Mouse (Mus musculus): Measurements from ENCODE around the gene Ankrd36. TPM values are rescaled to one million over a fixed set of nuclear protein-coding genes. Genes with fewer than 3 reads are reported as not detected.

Gene Ankrd36
- total and polyA plus RNA-seq, 2 experiments: not detected

DNA sequence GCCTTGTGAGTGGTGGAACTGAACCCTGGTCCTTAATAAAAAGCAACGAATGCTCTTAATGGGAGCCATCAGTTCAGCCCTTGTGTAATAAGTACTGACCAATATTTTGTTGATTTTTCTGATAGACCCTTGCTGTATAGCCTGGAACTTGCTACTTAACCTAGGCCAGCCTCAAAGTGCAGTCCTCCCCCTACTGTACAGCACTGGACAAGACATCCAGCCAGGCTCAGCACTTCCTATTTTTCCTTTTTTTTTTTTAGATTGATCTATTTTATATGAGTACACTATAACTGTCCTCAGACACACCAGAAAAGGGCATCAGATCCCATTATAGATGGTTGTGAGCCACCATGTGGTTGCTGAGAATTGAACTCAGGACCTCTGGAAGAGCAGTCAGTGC is 133.9 kb downstream of the Ankrd36 start:
- Histone ChIP-seq H3K36me3 (ENCODE audit: control insufficient read depth, insufficient read depth, low read length) (no peaks in the 10 kb centered on the region; the same call in 1 of the 2 replicates), H3K79me2 (ENCODE audit: control insufficient read depth, insufficient read depth, low read length) (peaks cover 9% of the 10 kb centered on the region; the same call in 1 of the 2 replicates), H3K4me1 (ENCODE audit: control insufficient read depth, insufficient read depth, low read length) (peaks cover 14% of the 10 kb centered on the region), H3K27ac (replicated peaks; ENCODE audit: insufficient read depth, low read depth, low read length) (no peak overlapping the region), H3K9ac (ENCODE audit: low read depth, low read length) (no peak overlapping the region), H3K4me3 (ENCODE audit: insufficient read depth, low read depth, low read length) (no peak overlapping the region), H3K27me3 (ENCODE audit: control insufficient read depth, insufficient read depth, low read length) (no peaks in the 10 kb centered on the region)
- TF ChIP-seq POLR2A (IDR thresholded peaks at IDR 0.05; ENCODE audit: extremely low read depth, insufficient read depth, low read length): no peak
- no peak for TF ChIP-seq CTCF (IDR thresholded peaks at IDR 0.05; ENCODE audit: low read depth, low read length)
- no peak for DNase-seq (ENCODE audit: extremely low read depth, low read depth, low spot score)
- 73% methylated on average over 1 of the region's 1 CpGs for WGBS

DNA sequence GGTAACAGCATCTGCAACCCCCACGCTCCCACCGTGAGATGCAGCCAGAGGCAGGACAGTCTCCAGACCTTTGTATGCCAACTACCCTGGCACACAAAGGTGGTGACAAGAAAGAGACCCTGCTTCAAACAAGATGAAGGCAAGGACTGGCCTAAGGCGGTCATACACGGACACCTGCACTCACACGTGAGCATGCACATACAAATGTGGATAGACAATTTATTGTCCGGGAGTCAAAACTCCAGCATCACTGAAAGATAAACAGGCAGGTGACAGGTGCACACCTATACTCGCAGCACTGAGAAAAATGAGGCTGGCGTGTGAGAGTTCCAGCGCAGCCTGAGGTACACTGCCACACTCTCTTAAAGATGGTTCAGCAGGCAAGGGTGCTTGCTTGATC is 136.5 kb downstream of the Ankrd36 start:
- H3K36me3 ChIP-seq (ENCODE audit: control insufficient read depth, insufficient read depth, low read length): no peaks in the 10 kb centered on the region; the same call in 1 of the 2 replicates
- DNase-seq (ENCODE audit: extremely low read depth, low read depth, low spot score): no peak
- H3K27me3 ChIP-seq (ENCODE audit: control insufficient read depth, insufficient read depth, low read length): no peaks in the 10 kb centered on the region
- H3K79me2 ChIP-seq (ENCODE audit: control insufficient read depth, insufficient read depth, low read length): peaks cover 9% of the 10 kb centered on the region; the same call in 1 of the 2 replicates
- no peak overlapping the region for H3K9ac ChIP-seq (ENCODE audit: low read depth, low read length)
- TF ChIP-seq CTCF (IDR thresholded peaks at IDR 0.05; ENCODE audit: low read depth, low read length): no peak
- TF ChIP-seq POLR2A (IDR thresholded peaks at IDR 0.05; ENCODE audit: extremely low read depth, insufficient read depth, low read length): no peak
- H3K4me3 ChIP-seq (ENCODE audit: insufficient read depth, low read depth, low read length): no peak overlapping the region
- no peak overlapping the region for H3K27ac ChIP-seq (replicated peaks; ENCODE audit: insufficient read depth, low read depth, low read length)
- H3K4me1 ChIP-seq (ENCODE audit: control insufficient read depth, insufficient read depth, low read length): peaks cover 10% of the 10 kb centered on the region
- 92% methylated on average over 9 of the region's 9 CpGs for WGBS

DNA sequence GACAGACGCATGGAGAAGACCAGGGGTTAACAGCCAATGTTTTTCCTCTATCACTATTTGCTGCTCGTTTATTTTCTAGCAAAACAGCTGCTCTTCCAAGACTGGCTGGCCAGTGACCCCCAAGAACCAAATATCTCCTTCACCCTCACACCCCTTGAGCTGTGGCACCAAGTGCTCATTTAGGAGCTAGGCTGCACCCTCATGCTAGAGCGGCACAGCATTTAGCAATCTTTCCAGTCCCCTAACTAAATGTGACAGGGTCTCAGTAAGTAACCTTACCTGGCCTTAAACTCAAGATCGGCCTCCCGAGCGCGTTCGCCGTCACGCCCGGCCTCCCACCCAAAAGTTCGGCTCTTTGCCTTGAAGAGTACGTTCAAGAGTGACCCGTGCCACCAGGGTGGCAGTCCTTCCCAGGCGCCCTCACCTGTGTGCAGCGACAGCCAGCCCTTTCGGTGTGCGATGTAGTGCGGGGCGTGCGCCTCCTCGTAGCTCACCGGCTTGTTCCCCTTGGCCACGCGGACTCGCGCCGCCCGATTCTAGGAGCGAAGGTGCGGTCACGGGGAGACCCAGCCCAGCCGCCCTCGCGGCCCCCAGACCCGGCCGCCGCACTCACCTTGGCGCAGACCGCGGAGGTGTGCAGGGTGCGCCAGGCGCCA is 137.5 kb downstream of the Ankrd36 start:
- peak overlapping the region; percentile 54 for H3K27ac ChIP-seq (replicated peaks; ENCODE audit: insufficient read depth, low read depth, low read length)
- DNase-seq (ENCODE audit: extremely low read depth, low read depth, low spot score): peak; percentile 35

DNA sequence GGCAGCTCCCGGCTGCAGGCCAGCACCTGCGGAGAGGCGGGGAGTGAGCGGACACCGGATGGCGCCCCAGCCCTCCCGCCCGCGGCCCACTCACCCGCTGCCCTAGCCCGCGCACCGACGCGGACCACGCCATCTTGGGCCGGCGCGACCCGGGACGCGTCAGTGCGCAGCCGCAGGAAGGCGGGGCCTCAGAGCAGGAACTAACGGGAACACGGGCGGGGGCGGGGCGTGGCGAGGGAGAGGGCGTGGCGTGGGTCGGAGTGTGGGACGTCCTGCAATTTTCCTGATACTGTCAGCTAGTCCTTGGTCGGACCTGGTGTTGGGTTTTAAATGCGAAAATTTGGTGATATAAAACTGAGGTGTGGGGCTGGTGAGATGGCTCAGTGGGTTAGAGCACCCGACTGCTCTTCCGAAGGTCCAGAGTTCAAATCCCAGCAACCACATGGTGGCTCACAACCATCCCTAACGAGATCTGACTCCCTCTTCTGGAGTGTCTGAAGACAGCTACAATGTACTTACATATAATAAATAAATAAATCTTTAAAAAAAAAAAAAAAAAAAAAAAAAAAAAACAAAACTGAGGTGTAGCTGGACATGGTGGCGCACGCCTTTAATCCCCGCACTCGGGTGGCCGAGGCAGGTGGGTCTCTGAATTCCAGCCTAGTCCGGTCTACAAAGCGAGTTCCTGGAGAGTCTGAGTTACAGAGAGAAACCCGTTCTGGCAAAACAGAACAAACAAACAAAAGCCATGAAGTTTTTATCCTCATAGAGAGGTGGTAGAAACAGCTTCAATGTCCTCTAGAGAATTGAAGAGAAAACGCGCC is 138.3 kb downstream of the Ankrd36 start:
- Histone ChIP-seq H3K4me1 (ENCODE audit: control insufficient read depth, insufficient read depth, low read length) (peaks cover 5% of the 10 kb centered on the region), H3K27me3 (ENCODE audit: control insufficient read depth, insufficient read depth, low read length) (no peaks in the 10 kb centered on the region), H3K27ac (replicated peaks; ENCODE audit: insufficient read depth, low read depth, low read length) (peak overlapping the region; percentile 54), H3K4me3 (ENCODE audit: insufficient read depth, low read depth, low read length) (peak overlapping the region; percentile 76), H3K9ac (ENCODE audit: low read depth, low read length) (peak overlapping the region; percentile 81), H3K36me3 (ENCODE audit: control insufficient read depth, insufficient read depth, low read length) (no peaks in the 10 kb centered on the region; the same call in 1 of the 2 replicates), H3K79me2 (ENCODE audit: control insufficient read depth, insufficient read depth, low read length) (peaks cover 9% of the 10 kb centered on the region; the same call in 1 of the 2 replicates)
- no peak for TF ChIP-seq CTCF (IDR thresholded peaks at IDR 0.05; ENCODE audit: low read depth, low read length)
- peak; percentile 90 for TF ChIP-seq POLR2A (IDR thresholded peaks at IDR 0.05; ENCODE audit: extremely low read depth, insufficient read depth, low read length)
- WGBS: 17% methylated on average over 50 of the region's 50 CpGs
- DNase-seq (ENCODE audit: extremely low read depth, low read depth, low spot score): peak; percentile 69

More for the DNA sequence above, 137.5 kb downstream of the Ankrd36 start:
- H3K36me3 ChIP-seq (ENCODE audit: control insufficient read depth, insufficient read depth, low read length): no peaks in the 10 kb centered on the region; the same call in 1 of the 2 replicates
- 1% methylated on average over 43 of the region's 43 CpGs for WGBS
- H3K9ac ChIP-seq (ENCODE audit: low read depth, low read length): peak overlapping the region; percentile 81
- peaks cover 9% of the 10 kb centered on the region; the same call in 1 of the 2 replicates for H3K79me2 ChIP-seq (ENCODE audit: control insufficient read depth, insufficient read depth, low read length)
- TF ChIP-seq CTCF (IDR thresholded peaks at IDR 0.05; ENCODE audit: low read depth, low read length): no peak
- no peak for TF ChIP-seq POLR2A (IDR thresholded peaks at IDR 0.05; ENCODE audit: extremely low read depth, insufficient read depth, low read length)
- peak overlapping the region; percentile 76 for H3K4me3 ChIP-seq (ENCODE audit: insufficient read depth, low read depth, low read length)
- peaks cover 7% of the 10 kb centered on the region for H3K4me1 ChIP-seq (ENCODE audit: control insufficient read depth, insufficient read depth, low read length)
- H3K27me3 ChIP-seq (ENCODE audit: control insufficient read depth, insufficient read depth, low read length): no peaks in the 10 kb centered on the region

DNA sequence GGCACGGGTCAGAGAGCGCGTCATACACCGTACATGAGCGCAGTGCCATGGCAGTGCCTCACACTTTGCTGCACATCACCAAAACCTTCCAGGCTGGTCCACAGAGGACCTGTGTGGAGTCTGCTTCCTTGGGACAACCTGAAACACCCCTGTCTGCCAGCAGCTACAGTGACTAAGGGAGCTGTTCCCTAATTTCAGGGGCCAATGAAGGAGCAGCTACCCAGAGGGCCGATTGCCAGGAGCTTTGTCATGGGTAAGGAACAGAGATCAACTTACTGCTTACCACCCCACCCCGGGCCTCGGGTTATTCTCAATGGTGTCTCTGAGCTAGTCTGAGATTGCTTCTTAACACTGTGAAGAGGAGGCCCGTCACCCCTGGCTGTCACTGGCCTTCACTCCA is 145.7 kb downstream of the Ankrd36 start:
- Histone ChIP-seq H3K79me2 (ENCODE audit: control insufficient read depth, insufficient read depth, low read length) (no peaks in the 10 kb centered on the region), H3K9ac (ENCODE audit: low read depth, low read length) (no peak overlapping the region), H3K27me3 (ENCODE audit: control insufficient read depth, insufficient read depth, low read length) (no peaks in the 10 kb centered on the region), H3K27ac (replicated peaks; ENCODE audit: insufficient read depth, low read depth, low read length) (no peak overlapping the region), H3K4me3 (ENCODE audit: insufficient read depth, low read depth, low read length) (no peak overlapping the region), H3K36me3 (ENCODE audit: control insufficient read depth, insufficient read depth, low read length) (peaks cover 26% of the 10 kb centered on the region; the same call in 1 of the 2 replicates), H3K4me1 (ENCODE audit: control insufficient read depth, insufficient read depth, low read length) (no peaks in the 10 kb centered on the region)
- DNase-seq (ENCODE audit: extremely low read depth, low read depth, low spot score): no peak
- TF ChIP-seq POLR2A (IDR thresholded peaks at IDR 0.05; ENCODE audit: extremely low read depth, insufficient read depth, low read length) (no peak), CTCF (IDR thresholded peaks at IDR 0.05; ENCODE audit: low read depth, low read length) (no peak)
- whole genome bisulfite sequencing: 93% methylated on average over 9 of the region's 9 CpGs
